Mouse (Mus musculus) bone marrow, adult 2 months (tissue): ENCODE measurements around the gene Rhbdd2. TPM values are rescaled to one million over a fixed set of nuclear protein-coding genes. Genes with fewer than 3 reads are reported as not detected.
"Not testable (repeated sequence)": the region's sequence is repeated elsewhere in the genome, so short reads cannot be mapped to it uniquely, and the experiment has no call there.

Experiments
- H3K27ac ChIP-seq: fragments of 200-500 bp; 2 replicates; pipeline ENCODE4 v1.5.1; 2012; ENCODE audit warnings: low read depth, mild to moderate bottlenecking, control low read depth, inconsistent platforms, low read length; ENCODE audit not compliant: control insufficient read depth, poor library complexity, insufficient read depth
- H3K4me1 ChIP-seq: fragments of 200-500 bp; 2 replicates; pipeline ENCODE4 v1.6.1; 2011; ENCODE audit warnings: low read length; ENCODE audit not compliant: control insufficient read depth, insufficient read depth
- H3K4me3 ChIP-seq: fragments of 200-500 bp; replicated peaks from 2 replicates; pipeline ENCODE3; 2011; ENCODE audit warnings: mild to moderate bottlenecking, low read depth, low read length, control low read depth; ENCODE audit not compliant: control insufficient read depth
- CTCF ChIP-seq: fragments of 200-500 bp; IDR thresholded peaks from 2 replicates; pipeline ENCODE4 v1.5.1; 2011; ENCODE audit warnings: low read length, control low read depth; ENCODE audit not compliant: control insufficient read depth, insufficient read depth
- POLR2A ChIP-seq: fragments of 200-500 bp; IDR thresholded peaks from 2 replicates; pipeline ENCODE4 v1.6.1; 2011; ENCODE audit warnings: low read depth, mild to moderate bottlenecking, control low read depth, low read length, borderline replicate concordance; ENCODE audit not compliant: control insufficient read depth
- WGBS: fragments of 180-500 bp; shearing (Covaris S2); methylation state at CpG from one replicate; pipeline ENCODE4 v1.1.7; 2018; 5-methylcytosine and 5-hydroxymethylcytosine counted together
- polyA plus RNA-seq: library from polyadenylated mRNA; stranded (reverse); fragments of >200 nt; gene quantifications from 2 replicates; pipeline ENCODE4 v1.2.4, GENCODE M21; 2011; ENCODE audit warnings: low replicate concordance; ENCODE audit not compliant: missing spikeins, insufficient read depth, insufficient read length

The Rhbdd2 gene
- 2.7 and 10.5 TPM in 2 replicates for polyA plus RNA-seq

DNA sequence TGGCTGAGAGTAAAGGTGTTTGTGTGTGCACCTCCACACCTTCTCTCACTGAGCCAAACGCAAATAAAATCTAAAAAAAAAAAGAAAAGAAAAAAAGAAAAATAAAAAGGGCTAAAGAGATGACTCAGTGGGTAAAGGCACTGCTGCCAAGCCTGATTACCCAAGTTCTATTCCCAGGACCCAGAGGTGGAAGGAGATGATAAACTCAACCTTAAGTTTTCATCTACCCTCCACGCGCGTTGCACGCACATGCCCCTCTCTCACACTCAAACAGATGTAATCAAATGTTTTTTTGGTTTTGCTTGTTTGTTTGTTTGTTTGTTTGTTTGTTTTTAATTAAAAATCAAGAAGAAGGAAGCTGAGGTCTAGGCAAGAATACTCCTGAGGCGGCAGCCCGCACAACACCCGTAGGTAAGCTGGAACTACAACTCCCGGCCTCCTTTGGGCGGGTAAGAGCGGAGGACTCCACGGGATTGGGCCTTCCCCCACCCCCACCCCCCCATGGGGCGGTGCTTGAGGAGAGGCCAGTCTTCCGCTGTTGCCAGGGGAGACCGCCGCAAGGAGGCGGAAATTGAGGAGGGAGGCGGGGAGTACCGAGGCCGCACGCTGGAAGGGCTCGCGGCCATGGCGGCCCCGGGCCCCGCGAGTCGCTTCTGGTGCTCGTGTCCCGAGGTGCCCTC, at the start of gene Rhbdd2:
Gene Rhbdd2 (plus strand): TSS at position 502 of the 680 bp plus-strand sequence.
- TF ChIP-seq POLR2A (peak; percentile 80; the same call in 1 of the 2 replicates), CTCF (peak; percentile 22; the same call in 1 of the 2 replicates)
- H3K4me3 ChIP-seq: peak within 1 kb of the TSS; percentile 88
- H3K4me1 ChIP-seq: no peaks in the 10 kb centered on the region; the same call in 1 of the 2 replicates
- peak within 1 kb of the TSS; percentile 32 for H3K27ac ChIP-seq
- 10% methylated on average over 30 of the region's 30 CpGs for WGBS

DNA sequence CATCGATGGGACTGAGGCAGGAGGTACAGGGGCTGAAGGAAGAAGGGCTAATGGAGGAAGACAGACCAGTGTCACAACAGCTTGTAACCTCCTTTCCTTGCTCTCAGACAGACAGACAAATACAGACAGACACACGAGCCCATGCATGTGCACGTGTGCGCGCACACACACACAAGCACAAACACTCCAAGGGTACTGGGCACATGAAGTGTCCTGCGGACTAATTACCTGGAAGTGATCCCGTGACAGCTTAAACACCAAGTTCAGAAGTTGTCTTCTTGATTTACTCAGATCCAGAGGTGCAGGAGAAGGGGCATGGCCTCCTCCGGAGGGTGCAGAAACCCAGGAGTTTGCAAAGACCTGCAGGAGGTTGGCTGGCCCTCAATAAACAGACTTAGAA, 46.7 kb upstream of the Rhbdd2 start:
- TF ChIP-seq CTCF (no peak), POLR2A (no peak)
- Histone ChIP-seq H3K4me1 (no peaks in the 10 kb centered on the region; the same call in 1 of the 2 replicates), H3K27ac (no peak overlapping the region), H3K4me3 (no peak overlapping the region)
- 89% methylated on average over 8 of the region's 8 CpGs for WGBS

DNA sequence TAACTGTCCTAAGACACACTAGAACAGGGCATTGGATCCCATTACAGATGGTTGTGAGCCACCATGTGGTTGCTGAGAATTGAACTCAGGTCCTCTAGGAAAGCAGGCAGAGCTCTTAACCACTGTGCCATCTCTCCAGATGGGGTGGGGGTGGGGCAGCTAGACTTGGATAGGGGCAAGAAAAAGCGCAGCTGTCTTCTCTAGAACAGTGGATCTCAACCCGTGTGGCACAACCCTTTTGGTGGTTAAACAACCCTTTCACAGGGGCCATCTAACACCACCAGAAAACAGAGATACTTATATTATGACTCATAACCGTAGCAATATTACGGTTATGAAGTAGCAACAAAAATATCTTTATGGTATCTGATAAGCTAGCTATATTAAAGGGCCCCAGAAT, 44.7 kb upstream of the Rhbdd2 start:
- no peaks in the 10 kb centered on the region for H3K4me1 ChIP-seq
- WGBS: 72% methylated on average over 4 of the region's 4 CpGs
- TF ChIP-seq POLR2A: no peak
- no peak for TF ChIP-seq CTCF
- no peak overlapping the region for H3K27ac ChIP-seq
- no peak overlapping the region for H3K4me3 ChIP-seq

DNA sequence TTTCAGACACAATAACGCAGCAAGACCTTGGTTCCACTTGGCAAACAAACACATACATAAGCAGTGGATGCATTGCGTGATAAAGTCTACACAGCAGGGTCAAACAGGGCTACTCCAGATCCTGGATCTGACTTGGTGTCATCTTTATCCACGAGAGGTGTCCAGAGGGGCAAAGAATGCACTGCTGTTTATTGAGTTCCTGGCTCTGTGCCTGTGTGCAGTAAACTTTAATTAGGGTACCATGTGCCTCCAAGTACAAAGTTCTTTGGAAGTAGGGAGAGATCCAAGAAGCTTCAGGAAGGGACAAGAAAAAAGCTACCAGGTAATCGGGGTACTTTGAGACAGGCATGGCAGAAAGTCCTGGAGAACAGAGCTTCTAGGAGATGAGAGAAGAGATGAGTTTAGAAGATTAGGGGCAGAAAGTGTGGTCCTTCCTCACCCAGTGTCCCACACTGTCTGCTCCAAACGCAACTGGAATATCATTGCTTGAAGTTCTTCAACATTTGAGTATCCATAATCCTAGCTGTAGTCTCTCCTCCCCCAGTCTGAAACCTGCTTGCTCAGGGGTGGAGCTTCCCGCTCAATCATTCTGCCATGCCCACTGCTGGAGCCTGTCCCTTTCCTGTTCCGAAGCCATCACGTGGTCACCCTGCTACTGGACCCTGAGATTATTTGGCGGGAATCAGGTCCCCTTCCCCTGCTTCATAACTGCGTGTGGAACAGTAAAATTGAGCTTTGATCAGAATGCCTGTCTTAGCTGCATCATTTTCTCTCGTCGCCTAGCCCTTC, 42.2 kb upstream of the Rhbdd2 start:
- no peak overlapping the region for H3K4me3 ChIP-seq
- no peak for TF ChIP-seq CTCF
- TF ChIP-seq POLR2A: no peak
- H3K4me1 ChIP-seq: no peaks in the 10 kb centered on the region
- no peak overlapping the region for H3K27ac ChIP-seq
- 80% methylated on average over 12 of the region's 12 CpGs for WGBS

DNA sequence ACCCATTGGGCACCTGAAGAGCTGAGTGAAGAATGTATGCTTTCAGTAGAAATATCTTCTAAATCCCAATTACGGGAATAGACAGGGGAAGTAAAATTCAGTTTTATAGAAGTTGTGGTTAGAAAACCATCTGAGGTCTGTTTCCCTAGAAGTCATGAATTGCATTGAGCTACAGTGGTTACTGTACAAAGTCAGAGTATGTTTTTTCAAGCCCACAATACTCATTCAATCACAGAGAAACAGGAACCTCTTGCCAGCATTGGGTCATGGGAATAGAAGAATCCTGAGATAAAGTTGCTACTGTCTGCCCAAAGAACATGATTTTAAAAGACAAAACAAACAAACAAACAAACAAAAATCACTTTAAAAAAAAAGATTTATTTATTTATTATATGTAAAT, 27.8 kb upstream of the Rhbdd2 start:
- H3K4me3 ChIP-seq, H3K27ac ChIP-seq: not testable (repeated sequence)
- no CpG with 5 or more reads among the region's 1 CpGs for WGBS

DNA sequence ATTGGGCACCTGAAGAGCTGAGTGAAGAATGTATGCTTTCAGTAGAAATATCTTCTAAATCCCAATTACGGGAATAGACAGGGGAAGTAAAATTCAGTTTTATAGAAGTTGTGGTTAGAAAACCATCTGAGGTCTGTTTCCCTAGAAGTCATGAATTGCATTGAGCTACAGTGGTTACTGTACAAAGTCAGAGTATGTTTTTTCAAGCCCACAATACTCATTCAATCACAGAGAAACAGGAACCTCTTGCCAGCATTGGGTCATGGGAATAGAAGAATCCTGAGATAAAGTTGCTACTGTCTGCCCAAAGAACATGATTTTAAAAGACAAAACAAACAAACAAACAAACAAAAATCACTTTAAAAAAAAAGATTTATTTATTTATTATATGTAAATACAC, 25.7 kb upstream of the Rhbdd2 start:
- WGBS: no CpG with 5 or more reads among the region's 1 CpGs
- H3K27ac ChIP-seq, H3K4me1 ChIP-seq, H3K4me3 ChIP-seq: not testable (repeated sequence)

More for the DNA sequence above, 27.8 kb upstream of the Rhbdd2 start:
- not testable (repeated sequence) for H3K4me1 ChIP-seq

DNA sequence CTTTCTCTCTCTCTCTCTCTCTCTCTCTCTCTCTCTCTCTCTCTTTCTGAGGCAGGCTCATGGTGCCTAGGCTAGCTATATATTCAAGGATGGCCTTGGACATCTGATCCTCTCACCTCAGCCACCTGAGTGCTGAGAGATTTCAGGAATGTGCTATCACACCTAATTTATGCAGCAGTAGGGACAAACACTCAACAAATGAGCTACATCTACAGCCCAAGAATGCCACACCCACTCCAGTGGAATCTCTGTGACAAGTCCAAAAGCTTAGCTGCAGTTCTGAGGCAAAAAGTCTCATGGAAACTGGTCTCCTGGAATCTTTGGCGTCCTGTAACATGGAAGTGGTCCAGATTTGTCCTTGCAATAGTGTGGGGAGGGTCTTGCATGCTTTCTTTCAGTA, 24.8 kb upstream of the Rhbdd2 start:
- H3K27ac ChIP-seq: no peak overlapping the region
- no peaks in the 10 kb centered on the region for H3K4me1 ChIP-seq
- WGBS: 56% methylated on average over 1 of the region's 1 CpGs
- TF ChIP-seq POLR2A (no peak), CTCF (no peak)
- no peak overlapping the region for H3K4me3 ChIP-seq

DNA sequence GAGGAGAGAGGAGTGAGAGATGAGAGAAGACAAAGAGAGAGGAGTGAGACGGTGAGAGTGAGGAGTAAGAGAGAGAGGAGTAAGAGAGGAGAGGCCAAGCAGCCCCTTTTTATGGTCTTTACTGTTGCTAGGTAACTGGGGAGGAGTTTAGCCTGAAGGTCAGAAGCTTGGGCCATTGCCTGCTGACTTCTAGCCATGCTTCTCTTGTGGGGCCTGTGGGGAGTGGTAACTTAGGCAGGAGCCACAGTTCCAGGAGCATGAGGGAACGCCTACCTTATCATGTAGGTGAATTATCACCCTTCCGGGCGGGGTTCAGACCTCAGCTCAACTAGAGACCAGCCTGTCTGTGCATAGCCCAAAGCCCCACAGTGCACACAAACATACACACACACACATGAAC, 22.6 kb upstream of the Rhbdd2 start:
- H3K4me1 ChIP-seq: peaks cover 2% of the 10 kb centered on the region
- H3K27ac ChIP-seq: no peak overlapping the region
- no peak for TF ChIP-seq CTCF
- WGBS: 75% methylated on average over 4 of the region's 4 CpGs
- H3K4me3 ChIP-seq: no peak overlapping the region

DNA sequence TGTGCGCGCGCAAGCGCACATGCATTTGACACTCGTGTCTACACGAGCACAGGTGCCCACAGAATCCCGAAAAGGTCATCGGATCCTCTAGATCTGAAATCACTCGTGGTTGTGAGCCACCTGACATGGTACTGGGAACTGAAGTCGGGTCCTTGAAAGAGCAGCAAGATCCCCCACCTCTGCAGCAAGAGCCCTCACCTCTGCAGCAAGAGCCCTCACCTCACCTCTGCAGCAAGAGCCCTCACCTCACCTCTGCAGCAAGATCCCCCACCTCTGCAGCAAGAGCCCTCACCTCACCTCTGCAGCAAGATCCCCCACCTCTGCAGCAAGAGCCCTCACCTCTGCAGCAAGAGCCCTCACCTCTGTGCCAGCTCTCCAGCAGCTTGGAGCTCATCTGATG, 12.7 kb upstream of the Rhbdd2 start:
- not testable (repeated sequence) for H3K27ac ChIP-seq, H3K4me1 ChIP-seq, H3K4me3 ChIP-seq
- WGBS: 81% methylated on average over 10 of the region's 10 CpGs

DNA sequence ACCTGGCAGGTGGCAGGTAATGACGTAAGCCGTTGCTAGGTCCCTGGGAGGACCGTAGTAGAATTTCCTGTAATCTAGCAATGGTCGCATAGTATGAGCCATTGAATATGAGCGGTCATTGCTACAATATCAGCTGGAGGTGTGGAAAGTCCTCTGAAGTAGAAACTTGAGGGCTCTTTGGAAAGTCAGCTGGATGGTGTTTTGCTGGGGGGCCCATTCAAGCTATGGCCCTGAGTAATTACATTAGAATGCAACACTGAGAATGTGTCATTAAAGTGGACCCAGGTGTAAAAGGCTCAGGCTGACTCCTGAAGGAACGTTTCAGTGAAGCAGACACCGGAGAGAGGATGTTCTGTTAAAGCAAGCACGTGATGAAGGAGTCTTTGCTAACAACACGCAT, 11.9 kb upstream of the Rhbdd2 start:
- Histone ChIP-seq H3K4me1 (no peaks in the 10 kb centered on the region), H3K4me3 (no peak overlapping the region), H3K27ac (no peak overlapping the region)
- WGBS: 87% methylated on average over 9 of the region's 9 CpGs
- TF ChIP-seq CTCF (no peak), POLR2A (no peak)
